ENCODE assay signal across 9 mouse cellular contexts in the genomic region with DNA sequence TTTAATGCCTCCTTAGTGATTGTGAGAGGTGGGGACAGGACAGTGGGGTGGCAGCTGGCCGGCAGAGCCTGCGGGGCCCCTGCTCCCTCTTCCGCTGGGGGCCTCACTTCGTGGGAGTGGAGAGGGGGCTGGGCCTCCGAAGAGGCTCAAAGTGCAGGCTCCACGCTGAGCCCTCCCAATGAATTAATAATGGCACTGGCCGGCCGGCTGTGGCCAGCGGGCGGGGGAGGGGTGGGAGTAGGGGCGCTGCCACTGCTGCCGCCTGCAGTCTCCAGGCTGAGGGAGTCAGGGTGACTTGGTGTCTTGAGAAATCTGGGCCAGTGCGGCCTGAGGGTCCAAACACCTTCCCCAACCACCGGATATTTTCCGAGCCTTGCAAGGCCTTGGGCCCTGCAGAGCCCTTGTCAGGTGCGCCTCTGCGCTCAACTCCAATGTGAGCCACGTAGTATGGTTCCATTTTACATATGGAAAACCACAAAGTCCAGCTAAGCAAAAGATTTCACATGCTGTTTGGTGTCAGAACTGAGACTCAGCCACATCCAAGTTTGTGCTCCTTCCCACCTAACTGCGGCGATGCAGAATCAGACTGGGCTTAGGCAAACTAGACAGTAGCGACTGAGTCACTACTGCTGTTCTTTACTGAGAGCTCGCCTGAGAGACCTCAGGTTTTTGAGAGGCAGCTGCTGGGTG. TPM values are rescaled to one million over a fixed set of nuclear protein-coding genes. Genes with fewer than 3 reads are reported as not detected.
A peak's percentile ranks its signal among the peaks of the same experiment; 100 is the strongest.
DNase-seq lines count a peak whose midpoint lies in the region; ATAC-seq lines count a peak whose summit lies in the region.
"Had no signal": no experiment of that assay in that cellular context is flagged by ENCODE, and none has a peak within 500 bp of the region (broad histone marks: within the 10 kb centered on the region; RNA-seq: fewer than 3 reads in every experiment).

No protein-coding gene starts in this region.

- H3K9ac ChIP-seq in kidney, embryonic 16.5 days (replicated peaks; ENCODE audit: low read length) = peak overlapping the region; percentile 44
- H3K9ac ChIP-seq in embryonic facial prominence, embryonic 15.5 days = no peak overlapping the region
- no peak overlapping the region for H3K9ac ChIP-seq in limb, embryonic 12.5 days (replicated peaks)
- peak overlapping the region; percentile 38; the same call in 1 of the 2 replicates for H3K9ac ChIP-seq in neural tube, embryonic 12.5 days

- H3K27ac ChIP-seq in kidney, embryonic 16.5 days (ENCODE audit: low read length) = peak overlapping the region; percentile 21; the same call in 1 of the 2 replicates
- H3K27ac ChIP-seq in embryonic facial prominence, embryonic 15.5 days (replicated peaks) = no peak overlapping the region
- H3K27ac ChIP-seq in limb, embryonic 12.5 days = no peak overlapping the region
- peak overlapping the region; percentile 5; the same call in 1 of the 2 replicates for H3K27ac ChIP-seq in neural tube, embryonic 12.5 days

- H3K4me1 ChIP-seq in kidney, embryonic 16.5 days (ENCODE audit: insufficient read depth, low read length) = peaks cover 49% of the 10 kb centered on the region
- peaks cover 37% of the 10 kb centered on the region for H3K4me1 ChIP-seq in embryonic facial prominence, embryonic 15.5 days
- H3K4me1 ChIP-seq in limb, embryonic 12.5 days (replicated peaks) = peaks cover 54% of the 10 kb centered on the region
- peaks cover 82% of the 10 kb centered on the region for H3K4me1 ChIP-seq in neural tube, embryonic 12.5 days

- peaks cover 35% of the 10 kb centered on the region for H3K27me3 ChIP-seq in kidney, embryonic 16.5 days (ENCODE audit: insufficient read depth, low read length)
- peaks cover 90% of the 10 kb centered on the region for H3K27me3 ChIP-seq in embryonic facial prominence, embryonic 15.5 days
- H3K27me3 ChIP-seq in limb, embryonic 12.5 days = peaks cover 98% of the 10 kb centered on the region
- H3K27me3 ChIP-seq in neural tube, embryonic 12.5 days (replicated peaks) = peaks cover 34% of the 10 kb centered on the region

- no peak for DNase-seq in kidney, adult 8-10 months
- no peak for DNase-seq in adrenal gland, adult 18-20 months (ENCODE audit: low spot score in 2 of 2)
- no peak for DNase-seq in spleen, postnatal 36 days (ENCODE audit: low spot score in 2 of 2)
- no peak for DNase-seq in adipocyte (ENCODE audit: low spot score)
- DNase-seq: cerebellum, adult 18-20 months had no signal

- H3K36me3 ChIP-seq in kidney, embryonic 16.5 days (ENCODE audit: insufficient read depth, low read length) = no peaks in the 10 kb centered on the region
- H3K36me3 ChIP-seq in embryonic facial prominence, embryonic 15.5 days = no peaks in the 10 kb centered on the region
- no peaks in the 10 kb centered on the region for H3K36me3 ChIP-seq in limb, embryonic 12.5 days
- peaks cover 32% of the 10 kb centered on the region for H3K36me3 ChIP-seq in neural tube, embryonic 12.5 days

- peak overlapping the region; percentile 52 for H3K4me2 ChIP-seq in kidney, embryonic 16.5 days (replicated peaks; ENCODE audit: low read depth, low read length)
- H3K4me2 ChIP-seq in embryonic facial prominence, embryonic 15.5 days (replicated peaks) = peak overlapping the region; percentile 37
- H3K4me2 ChIP-seq in limb, embryonic 12.5 days = peak overlapping the region; percentile 52
- H3K4me2 ChIP-seq in neural tube, embryonic 12.5 days (replicated peaks) = peak overlapping the region; percentile 51

- no peaks in the 10 kb centered on the region for H3K9me3 ChIP-seq in kidney, embryonic 16.5 days (ENCODE audit: low read length)
- no peaks in the 10 kb centered on the region for H3K9me3 ChIP-seq in embryonic facial prominence, embryonic 15.5 days (replicated peaks)
- H3K9me3 ChIP-seq in limb, embryonic 12.5 days = no peaks in the 10 kb centered on the region
- no peaks in the 10 kb centered on the region for H3K9me3 ChIP-seq in neural tube, embryonic 12.5 days

- WGBS in kidney, embryonic 16.5 days = 7% methylated on average over 22 of the region's 22 CpGs
- 15% methylated on average over 22 of the region's 22 CpGs for WGBS in embryonic facial prominence, embryonic 15.5 days
- 8% methylated on average over 22 of the region's 22 CpGs for WGBS in limb, embryonic 12.5 days
- whole genome bisulfite sequencing in neural tube, embryonic 12.5 days = 4% methylated on average over 22 of the region's 22 CpGs

- peak; percentile 17; the same call in 1 of the 2 replicates for ATAC-seq in kidney, embryonic 16.5 days (ENCODE audit: low FRiP score, low TSS enrichment)
- ATAC-seq in embryonic facial prominence, embryonic 15.5 days (ENCODE audit: insufficient number of reproducible peaks, low FRiP score, low TSS enrichment, low read depth) = no peak
- ATAC-seq in limb, embryonic 12.5 days (ENCODE audit: insufficient number of reproducible peaks, insufficient read depth, low FRiP score, low TSS enrichment, low read depth) = no peak
- ATAC-seq in neural tube, embryonic 12.5 days (ENCODE audit: low FRiP score, low read depth) = no peak

- H3K4me3 ChIP-seq in kidney, embryonic 16.5 days (ENCODE audit: low read length) = peak overlapping the region; percentile 27
- peak overlapping the region; percentile 7; the same call in 1 of the 2 replicates for H3K4me3 ChIP-seq in embryonic facial prominence, embryonic 15.5 days (replicated peaks)
- peak overlapping the region; percentile 25 for H3K4me3 ChIP-seq in limb, embryonic 12.5 days (replicated peaks)
- 0 out of 2 replicates have a peak overlapping the region, but pooled peaks have one; percentile 5 for H3K4me3 ChIP-seq in neural tube, embryonic 12.5 days

RNA-seq across cellular contexts. Expression of a gene that starts 4.6 kb away (rescaled TPM):
- not detected in 2 replicates for polyA plus RNA-seq in kidney, embryonic 16.5 days (2015; fragmentation: Nextera tagmentation; extraction: Ambion mirVana)
- not detected in 2 replicates for polyA plus RNA-seq in embryonic facial prominence, embryonic 15.5 days (2015; fragmentation: Nextera tagmentation; extraction: Ambion mirVana)
- not detected in 2 replicates for polyA plus RNA-seq in limb, embryonic 12.5 days (2016; fragmentation: Nextera tagmentation; extraction: Ambion mirVana)
- 4.0 and 4.5 TPM in 2 replicates for polyA plus RNA-seq in neural tube, embryonic 12.5 days (2016; fragmentation: Nextera tagmentation; extraction: Ambion mirVana)
- not detected for total RNA-seq in adrenal gland, adult 18-20 months (2021)

RNA-seq across cellular contexts. Expression of a gene that starts 5.6 kb away (rescaled TPM):
- 0.52 and 0.75 TPM in 2 replicates for polyA plus RNA-seq in kidney, embryonic 16.5 days (2015; fragmentation: Nextera tagmentation; extraction: Ambion mirVana)
- polyA plus RNA-seq in embryonic facial prominence, embryonic 15.5 days (2015; fragmentation: Nextera tagmentation; extraction: Ambion mirVana) = 0.87 and 1.00 TPM in 2 replicates
- 0.70 and 0.76 TPM in 2 replicates for polyA plus RNA-seq in limb, embryonic 12.5 days (2016; fragmentation: Nextera tagmentation; extraction: Ambion mirVana)
- polyA plus RNA-seq in neural tube, embryonic 12.5 days (2016; fragmentation: Nextera tagmentation; extraction: Ambion mirVana) = 28.2 and 31.0 TPM in 2 replicates
- total RNA-seq in adrenal gland, adult 18-20 months (2021) = not detected

RNA-seq across cellular contexts. Expression of a gene that starts 37.1 kb away (rescaled TPM):
- polyA plus RNA-seq in kidney, embryonic 16.5 days (2015; fragmentation: Nextera tagmentation; extraction: Ambion mirVana) = 282 and 287 TPM in 2 replicates
- polyA plus RNA-seq in embryonic facial prominence, embryonic 15.5 days (2015; fragmentation: Nextera tagmentation; extraction: Ambion mirVana) = 200 and 215 TPM in 2 replicates
- 346 and 354 TPM in 2 replicates for polyA plus RNA-seq in limb, embryonic 12.5 days (2016; fragmentation: Nextera tagmentation; extraction: Ambion mirVana)
- polyA plus RNA-seq in neural tube, embryonic 12.5 days (2016; fragmentation: Nextera tagmentation; extraction: Ambion mirVana) = 140 and 151 TPM in 2 replicates
- 10 to 100 TPM; 13.7 to 13.9 TPM for total RNA-seq in adrenal gland, adult 18-20 months (2021)

RNA-seq across cellular contexts. Expression of a gene that starts 44.4 kb away (rescaled TPM):
- polyA plus RNA-seq in kidney, embryonic 16.5 days (2015; fragmentation: Nextera tagmentation; extraction: Ambion mirVana) = 170 and 179 TPM in 2 replicates
- polyA plus RNA-seq in embryonic facial prominence, embryonic 15.5 days (2015; fragmentation: Nextera tagmentation; extraction: Ambion mirVana) = 123 TPM in 2 replicates
- 119 and 126 TPM in 2 replicates for polyA plus RNA-seq in limb, embryonic 12.5 days (2016; fragmentation: Nextera tagmentation; extraction: Ambion mirVana)
- polyA plus RNA-seq in neural tube, embryonic 12.5 days (2016; fragmentation: Nextera tagmentation; extraction: Ambion mirVana) = 94.9 and 106 TPM in 2 replicates
- total RNA-seq in adrenal gland, adult 18-20 months (2021) = 100 to 1,000 TPM; 527 to 755 TPM

RNA-seq across cellular contexts. Expression of a gene that starts 44.5 kb away (rescaled TPM):
- 169 and 194 TPM in 2 replicates for polyA plus RNA-seq in kidney, embryonic 16.5 days (2015; fragmentation: Nextera tagmentation; extraction: Ambion mirVana)
- polyA plus RNA-seq in embryonic facial prominence, embryonic 15.5 days (2015; fragmentation: Nextera tagmentation; extraction: Ambion mirVana) = 128 and 140 TPM in 2 replicates
- polyA plus RNA-seq in limb, embryonic 12.5 days (2016; fragmentation: Nextera tagmentation; extraction: Ambion mirVana) = 118 and 124 TPM in 2 replicates
- 86.5 and 95.7 TPM in 2 replicates for polyA plus RNA-seq in neural tube, embryonic 12.5 days (2016; fragmentation: Nextera tagmentation; extraction: Ambion mirVana)
- total RNA-seq in adrenal gland, adult 18-20 months (2021) = 1,000 to 10,000 TPM in 1 of 2 experiments, 100 to 1,000 TPM in 1; 969 to 1,652 TPM

Comparison
In these comparisons a context has a peak if more than half of its experiments do, and no peak if none do; other contexts are left out.
1. H3K27ac ChIP-seq: peak in kidney, embryonic 16.5 days (single experiment) and neural tube, embryonic 12.5 days (single experiment); none in embryonic facial prominence, embryonic 15.5 days (single experiment) and limb, embryonic 12.5 days (single experiment).
2. H3K9ac ChIP-seq: peak in kidney, embryonic 16.5 days (single experiment) and neural tube, embryonic 12.5 days (single experiment); none in embryonic facial prominence, embryonic 15.5 days (single experiment) and limb, embryonic 12.5 days (single experiment).
3. RNA of a gene that starts 5.6 kb away (polyA plus RNA-seq): 28.2 to 31.0 TPM in neural tube, embryonic 12.5 days; 0.87 to 1.00 TPM in embryonic facial prominence, embryonic 15.5 days, 0.70 to 0.76 TPM in limb, embryonic 12.5 days and 0.52 to 0.75 TPM in kidney, embryonic 16.5 days; every median in the first group is over 10 times any median in the second.
4. Peak in every context shown above with its lines, with median percentiles within 50 percentile points of each other: H3K4me2 ChIP-seq and H3K4me3 ChIP-seq.